Mouse (Mus musculus) retina, adult 2 months (tissue): ENCODE results near the gene P3h3.
"Not testable (repeated sequence)": the region's sequence is repeated elsewhere in the genome, so short reads cannot be mapped to it uniquely, and the experiment has no call there.

Source experiments
- DNase-seq: peaks from one replicate; pipeline ENCODE4 v3.0.0-alpha.2; 2012; ENCODE audit warnings: low read depth, low spot score

The P3h3 gene

GRCm38 (mm10) chr6:124809775-124810538 lies 47.6 kb downstream of the P3h3 start:
- no peak for DNase-seq

- peak; percentile 57 for DNase-seq
Observed at GRCm38 (mm10) chr6:124809052-124809774, 48.3 kb downstream of the P3h3 start.

GRCm38 (mm10) chr6:124808358-124809012 lies 49.1 kb downstream of the P3h3 start, which contains the start of gene Spsb2:
Gene Spsb2, plus strand, starts transcription at chr6:124808661.
- no peak for DNase-seq

GRCm38 (mm10) chr6:124807986-124808357 lies 49.6 kb downstream of the P3h3 start:
- no peak for DNase-seq

- no peak for DNase-seq
Observed at GRCm38 (mm10) chr6:124807366-124807765, 50.2 kb downstream of the P3h3 start.

- DNase-seq = no peak
Observed at GRCm38 (mm10) chr6:124806446-124807140, 51.0 kb downstream of the P3h3 start.

- DNase-seq = peak; percentile 65
Observed at GRCm38 (mm10) chr6:124805341-124806321, 51.9 kb downstream of the P3h3 start.

GRCm38 (mm10) chr6:124804341-124804740 lies 53.2 kb downstream of the P3h3 start:
- no peak for DNase-seq

GRCm38 (mm10) chr6:124803691-124804090 lies 53.9 kb downstream of the P3h3 start:
- DNase-seq = not testable (repeated sequence)

- DNase-seq = no peak
Observed at GRCm38 (mm10) chr6:124803061-124803460, 54.5 kb downstream of the P3h3 start.

- not testable (repeated sequence) for DNase-seq
Observed at GRCm38 (mm10) chr6:124802400-124802799, 55.2 kb downstream of the P3h3 start.

- DNase-seq = no peak
Observed at GRCm38 (mm10) chr6:124796200-124796599, 61.4 kb downstream of the P3h3 start.

GRCm38 (mm10) chr6:124795781-124796180 lies 61.8 kb downstream of the P3h3 start:
- DNase-seq = no peak

GRCm38 (mm10) chr6:124791911-124792310 lies 65.6 kb downstream of the P3h3 start:
- DNase-seq = no peak
